Mouse (Mus musculus): ENCODE results near the gene Tpx2. TPM values are rescaled to one million over a fixed set of nuclear protein-coding genes. Genes with fewer than 3 reads are reported as not detected.

The Tpx2 gene
- polyA plus RNA-seq, 1 experiment from 2014 or later: 16.1 TPM

DNA sequence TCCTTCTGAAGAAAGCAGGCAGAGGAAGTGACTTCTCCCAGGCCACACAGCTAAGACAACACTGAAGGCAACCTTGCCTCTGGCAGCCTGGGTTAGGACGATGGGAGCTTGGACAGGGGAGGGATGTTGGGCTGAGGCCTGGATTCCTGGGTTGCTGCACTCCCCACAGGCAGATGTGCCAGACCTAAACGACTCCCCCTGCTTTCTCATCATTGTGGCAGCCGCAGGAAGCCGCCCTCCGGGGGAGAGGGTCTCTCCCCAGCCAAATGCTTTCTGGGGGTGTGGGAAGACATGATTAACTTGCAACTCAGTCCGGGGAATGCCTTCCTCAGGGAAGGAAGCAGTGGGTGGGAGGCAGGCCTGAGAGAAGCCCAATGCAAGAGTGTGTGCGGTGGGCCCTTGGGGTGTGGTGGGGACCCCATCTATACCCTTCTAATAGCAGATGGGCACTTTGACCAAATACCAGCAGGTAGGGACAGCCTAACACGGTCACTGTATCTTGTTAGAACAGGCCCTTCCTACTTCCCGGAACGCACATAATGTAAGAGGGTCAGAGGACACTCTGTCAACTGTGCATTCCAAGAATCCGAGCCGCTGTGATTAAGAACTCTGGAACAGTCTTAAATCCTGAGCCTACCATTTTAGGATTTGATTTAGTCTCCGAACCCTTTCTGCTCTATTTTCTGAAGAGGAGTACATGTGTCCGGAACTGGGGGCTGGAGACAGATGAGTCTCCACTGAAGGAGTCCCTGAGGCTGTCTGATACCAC, 80.6 kb downstream of the Tpx2 start:
- Histone ChIP-seq H3K36me3 (ENCODE audit: control insufficient read depth, insufficient read depth) (no peaks in the 10 kb centered on the region), H3K4me3 (ENCODE audit: low read depth, low read length) (no peak overlapping the region), H3K9ac (ENCODE audit: low read depth, low read length) (no peak overlapping the region), H3K4me2 (replicated peaks; ENCODE audit: low read depth) (no peak overlapping the region), H3K27ac (ENCODE audit: low read depth, low read length) (no peak overlapping the region), H3K9me3 (ENCODE audit: control insufficient read depth) (no peaks in the 10 kb centered on the region), H3K4me1 (replicated peaks; ENCODE audit: control insufficient read depth, insufficient read depth, low read length) (no peaks in the 10 kb centered on the region), H3K27me3 (replicated peaks; ENCODE audit: control insufficient read depth, insufficient read depth, low read length) (no peaks in the 10 kb centered on the region)
- no peak for TF ChIP-seq CTCF (IDR thresholded peaks at IDR 0.05; ENCODE audit: low read depth)
- no peak for ATAC-seq
- WGBS: 56% methylated on average over 14 of the region's 14 CpGs

- no peak for ATAC-seq
- WGBS: 68% methylated on average over 3 of the region's 3 CpGs
- Histone ChIP-seq H3K9ac (ENCODE audit: low read depth, low read length) (no peak overlapping the region), H3K9me3 (ENCODE audit: control insufficient read depth) (no peaks in the 10 kb centered on the region), H3K27me3 (replicated peaks; ENCODE audit: control insufficient read depth, insufficient read depth, low read length) (no peaks in the 10 kb centered on the region), H3K4me1 (replicated peaks; ENCODE audit: control insufficient read depth, insufficient read depth, low read length) (no peaks in the 10 kb centered on the region), H3K36me3 (ENCODE audit: control insufficient read depth, insufficient read depth) (no peaks in the 10 kb centered on the region), H3K27ac (ENCODE audit: low read depth, low read length) (no peak overlapping the region; the same call in 1 of the 2 replicates), H3K4me3 (ENCODE audit: low read depth, low read length) (no peak overlapping the region), H3K4me2 (replicated peaks; ENCODE audit: low read depth) (no peak overlapping the region)
- no peak for TF ChIP-seq CTCF (IDR thresholded peaks at IDR 0.05; ENCODE audit: low read depth)
Measured at GRCm38 (mm10) chr2:152928988-152929370, 81.2 kb downstream of the Tpx2 start.

DNA sequence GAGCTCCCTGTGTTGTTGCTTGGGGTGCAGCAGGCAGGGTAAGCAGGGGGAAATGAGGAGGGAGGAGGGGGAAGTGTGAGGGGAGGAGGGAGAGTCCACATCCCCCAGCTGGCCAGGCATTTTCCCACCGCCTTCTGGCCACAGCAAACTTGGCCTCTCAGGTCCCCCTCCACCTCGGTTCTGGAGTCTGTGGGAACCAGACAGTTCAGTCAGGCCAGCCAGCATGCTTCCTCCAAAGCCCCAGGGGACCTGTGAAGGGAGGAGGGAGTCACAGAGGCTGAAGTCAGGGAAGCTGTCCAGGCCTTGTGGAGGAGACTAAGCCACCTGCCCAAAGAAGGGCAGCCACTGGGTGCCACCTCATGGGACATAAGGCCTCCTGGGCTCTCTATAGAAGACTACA, 82.5 kb downstream of the Tpx2 start:
- H3K9me3 ChIP-seq (ENCODE audit: control insufficient read depth): no peaks in the 10 kb centered on the region
- no peak overlapping the region for H3K4me3 ChIP-seq (ENCODE audit: low read depth, low read length)
- no peak overlapping the region for H3K4me2 ChIP-seq (replicated peaks; ENCODE audit: low read depth)
- H3K27me3 ChIP-seq (replicated peaks; ENCODE audit: control insufficient read depth, insufficient read depth, low read length): no peaks in the 10 kb centered on the region
- H3K4me1 ChIP-seq (replicated peaks; ENCODE audit: control insufficient read depth, insufficient read depth, low read length): no peaks in the 10 kb centered on the region
- 47% methylated on average over 2 of the region's 2 CpGs for WGBS
- peak overlapping the region; percentile 4; the same call in 1 of the 2 replicates for H3K27ac ChIP-seq (ENCODE audit: low read depth, low read length)
- no peak for ATAC-seq
- H3K9ac ChIP-seq (ENCODE audit: low read depth, low read length): no peak overlapping the region
- H3K36me3 ChIP-seq (ENCODE audit: control insufficient read depth, insufficient read depth): no peaks in the 10 kb centered on the region
- TF ChIP-seq CTCF (IDR thresholded peaks at IDR 0.05; ENCODE audit: low read depth): no peak

GRCm38 (mm10) chr2:152931456-152932160, 83.8 kb downstream of the Tpx2 start:
- ATAC-seq: no peak
- H3K4me3 ChIP-seq (ENCODE audit: low read depth, low read length): no peak overlapping the region
- H3K27me3 ChIP-seq (replicated peaks; ENCODE audit: control insufficient read depth, insufficient read depth, low read length): 0 out of 2 replicates have a peak, but pooled peaks cover 4% of the 10 kb centered on the region
- 54% methylated on average over 12 of the region's 12 CpGs for WGBS
- no peaks in the 10 kb centered on the region for H3K9me3 ChIP-seq (ENCODE audit: control insufficient read depth)
- H3K4me1 ChIP-seq (replicated peaks; ENCODE audit: control insufficient read depth, insufficient read depth, low read length): no peaks in the 10 kb centered on the region
- no peak for TF ChIP-seq CTCF (IDR thresholded peaks at IDR 0.05; ENCODE audit: low read depth)
- no peak overlapping the region for H3K4me2 ChIP-seq (replicated peaks; ENCODE audit: low read depth)
- no peak overlapping the region for H3K27ac ChIP-seq (ENCODE audit: low read depth, low read length)
- H3K36me3 ChIP-seq (ENCODE audit: control insufficient read depth, insufficient read depth): no peaks in the 10 kb centered on the region
- no peak overlapping the region for H3K9ac ChIP-seq (ENCODE audit: low read depth, low read length)

- TF ChIP-seq CTCF (IDR thresholded peaks at IDR 0.05; ENCODE audit: low read depth): no peak
- Histone ChIP-seq H3K4me2 (replicated peaks; ENCODE audit: low read depth) (no peak within 1 kb of the TSS), H3K4me1 (replicated peaks; ENCODE audit: control insufficient read depth, insufficient read depth, low read length) (no peaks in the 10 kb centered on the region), H3K27ac (ENCODE audit: low read depth, low read length) (no peak within 1 kb of the TSS), H3K9me3 (ENCODE audit: control insufficient read depth) (no peaks in the 10 kb centered on the region), H3K27me3 (replicated peaks; ENCODE audit: control insufficient read depth, insufficient read depth, low read length) (0 out of 2 replicates have a peak, but pooled peaks cover 5% of the 10 kb centered on the region), H3K9ac (ENCODE audit: low read depth, low read length) (no peak within 1 kb of the TSS), H3K4me3 (ENCODE audit: low read depth, low read length) (no peak within 1 kb of the TSS), H3K36me3 (ENCODE audit: control insufficient read depth, insufficient read depth) (no peaks in the 10 kb centered on the region)
- no peak for ATAC-seq
- WGBS: 32% methylated on average over 9 of the region's 9 CpGs
Measured at GRCm38 (mm10) chr2:152933048-152933447, 85.3 kb downstream of the Tpx2 start, which contains the start of gene Foxs1. Foxs1 (minus strand) TSS chr2:152933208.

DNA sequence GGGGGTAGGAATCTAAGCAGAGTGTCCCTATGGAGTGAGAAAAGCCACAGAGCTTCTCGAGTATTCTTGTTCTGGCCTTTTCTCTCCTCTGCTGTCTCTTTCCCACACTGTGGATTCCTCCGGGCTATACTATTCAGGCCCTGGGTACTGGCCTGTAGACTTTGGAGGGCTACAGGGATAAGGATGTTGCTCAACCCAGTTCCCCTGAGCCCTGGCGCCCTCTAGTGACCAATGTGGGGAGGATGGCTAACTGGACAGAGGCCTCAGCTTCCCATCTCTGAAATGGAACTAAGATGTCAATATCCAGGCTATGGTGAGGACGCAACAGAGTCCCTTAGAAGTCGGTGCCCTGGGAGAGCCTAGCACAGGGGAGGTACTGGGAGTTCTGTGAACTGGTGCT, 85.8 kb downstream of the Tpx2 start:
- Histone ChIP-seq H3K27me3 (replicated peaks; ENCODE audit: control insufficient read depth, insufficient read depth, low read length) (0 out of 2 replicates have a peak, but pooled peaks cover 5% of the 10 kb centered on the region), H3K4me2 (replicated peaks; ENCODE audit: low read depth) (no peak overlapping the region), H3K9me3 (ENCODE audit: control insufficient read depth) (no peaks in the 10 kb centered on the region), H3K9ac (ENCODE audit: low read depth, low read length) (no peak overlapping the region), H3K27ac (ENCODE audit: low read depth, low read length) (no peak overlapping the region), H3K4me1 (replicated peaks; ENCODE audit: control insufficient read depth, insufficient read depth, low read length) (no peaks in the 10 kb centered on the region), H3K36me3 (ENCODE audit: control insufficient read depth, insufficient read depth) (no peaks in the 10 kb centered on the region), H3K4me3 (ENCODE audit: low read depth, low read length) (no peak overlapping the region)
- TF ChIP-seq CTCF (IDR thresholded peaks at IDR 0.05; ENCODE audit: low read depth): peak; percentile 77
- 31% methylated on average over 5 of the region's 5 CpGs for WGBS
- no peak for ATAC-seq

Measured in intestine, postnatal 0 days (tissue).